Mouse (Mus musculus) urinary bladder, postnatal 36 days (tissue): Measurements from ENCODE around the gene Foxe3.

Source experiments
- DNase-seq, 2 experiments: peaks; one replicate each; pipeline ENCODE4 v3.0.0; 2022; ENCODE audit warnings: low spot score in 2 of 2, mixed read lengths in 1 of 2

The Foxe3 gene

DNA sequence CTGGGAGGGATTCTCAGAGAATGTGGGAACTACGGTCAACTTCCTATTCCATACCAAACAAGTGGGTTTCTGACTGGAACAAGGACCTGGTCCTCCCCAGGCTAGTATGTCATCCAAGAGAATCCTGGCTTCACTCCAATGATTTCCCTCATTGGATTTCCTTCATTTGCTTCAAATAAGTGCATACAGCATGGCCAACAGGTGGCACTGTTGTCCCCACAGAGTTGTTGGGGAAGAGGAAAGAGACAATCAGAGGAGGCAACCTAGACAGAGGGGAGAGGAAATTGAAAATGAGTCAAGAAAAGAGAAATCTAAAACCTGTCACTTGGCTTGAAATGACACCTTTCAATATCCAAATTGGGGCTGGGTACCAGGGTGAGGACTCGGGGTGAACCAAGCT, 8.7 kb downstream of the Foxe3 start:
- peak in 1 of 2 experiments; percentile 35 for DNase-seq

DNA sequence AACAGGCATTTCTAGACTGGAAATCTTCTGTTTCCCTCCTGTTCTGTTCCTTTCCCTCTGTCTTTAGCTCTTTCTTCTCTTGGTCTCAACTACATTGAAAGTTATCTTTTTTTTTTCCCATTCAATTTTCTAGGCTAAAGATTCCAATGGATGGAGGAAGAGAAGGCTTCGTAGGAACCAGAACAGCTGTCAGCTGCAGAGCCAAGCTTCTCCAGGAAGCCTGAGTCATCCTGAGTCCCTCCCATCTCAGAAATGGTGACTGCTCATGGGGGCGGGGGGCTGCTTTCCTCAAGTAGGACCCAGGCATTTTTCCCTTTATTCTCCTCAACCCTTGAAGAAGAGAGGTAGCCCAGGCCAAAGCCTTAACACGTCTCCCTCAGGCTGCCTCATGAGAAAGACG, 9.8 kb downstream of the Foxe3 start:
- DNase-seq: no peak

DNA sequence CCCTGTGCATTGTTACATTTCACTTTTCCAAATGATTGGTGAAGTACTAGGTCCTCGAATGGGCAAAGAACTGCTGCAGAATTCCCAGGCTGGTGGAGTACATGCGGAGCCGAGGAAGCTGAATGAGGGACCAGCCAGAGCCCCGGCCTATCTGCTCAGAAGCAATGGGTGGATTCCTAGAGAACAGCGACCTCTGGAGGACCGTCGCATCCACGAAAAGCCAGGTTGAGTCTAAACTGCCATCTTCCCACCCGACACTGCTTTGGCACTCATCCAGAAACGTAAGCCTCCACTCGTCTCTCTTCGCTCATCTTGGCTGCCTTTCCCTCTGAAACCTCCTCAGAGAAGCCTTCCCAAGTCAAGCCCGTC, 12.2 kb downstream of the Foxe3 start:
- peak in 1 of 2 experiments; percentile 49 for DNase-seq

DNA sequence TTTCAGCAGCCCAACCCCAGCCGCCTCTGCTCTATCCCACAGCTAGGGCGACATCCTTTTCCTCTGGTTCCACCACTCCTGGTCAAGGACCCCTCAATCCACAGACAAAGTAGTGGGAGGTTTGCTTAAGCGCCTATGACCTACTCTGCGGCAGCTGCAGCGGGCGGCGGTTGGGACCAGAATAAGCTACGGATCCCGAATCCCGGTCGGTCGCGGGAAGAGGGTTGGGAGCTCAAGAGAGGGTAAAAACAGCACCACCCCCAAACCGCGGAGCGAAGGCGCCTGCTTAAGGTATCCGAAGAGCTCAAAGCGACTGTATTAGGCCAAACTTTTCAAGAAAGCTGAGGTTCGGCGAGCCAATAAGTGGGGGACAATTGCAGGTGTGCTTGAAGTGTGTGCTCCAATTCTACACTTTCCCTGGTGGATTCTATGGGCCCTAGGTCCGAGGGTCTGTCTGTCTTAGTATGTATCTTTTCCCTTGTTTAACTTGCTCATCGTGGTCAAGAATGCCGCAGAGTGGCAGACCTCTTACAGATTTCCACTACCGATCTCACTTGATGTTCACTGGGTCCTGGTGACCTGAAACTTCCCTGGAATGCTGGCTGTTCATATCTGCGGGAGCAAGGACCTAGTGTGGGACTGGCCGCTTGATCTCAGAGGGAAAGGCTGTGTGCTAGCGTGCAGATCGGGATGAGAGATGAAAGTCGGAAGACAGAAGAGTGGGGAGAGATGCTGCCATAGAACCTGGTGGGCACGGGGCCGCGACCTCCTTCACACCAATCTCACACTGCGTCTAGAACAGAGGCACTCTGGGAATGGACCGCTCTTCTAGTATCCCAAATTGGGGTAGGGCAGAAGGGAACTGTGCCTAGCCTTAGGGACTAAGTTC, 12.9 kb downstream of the Foxe3 start:
- no peak for DNase-seq

DNA sequence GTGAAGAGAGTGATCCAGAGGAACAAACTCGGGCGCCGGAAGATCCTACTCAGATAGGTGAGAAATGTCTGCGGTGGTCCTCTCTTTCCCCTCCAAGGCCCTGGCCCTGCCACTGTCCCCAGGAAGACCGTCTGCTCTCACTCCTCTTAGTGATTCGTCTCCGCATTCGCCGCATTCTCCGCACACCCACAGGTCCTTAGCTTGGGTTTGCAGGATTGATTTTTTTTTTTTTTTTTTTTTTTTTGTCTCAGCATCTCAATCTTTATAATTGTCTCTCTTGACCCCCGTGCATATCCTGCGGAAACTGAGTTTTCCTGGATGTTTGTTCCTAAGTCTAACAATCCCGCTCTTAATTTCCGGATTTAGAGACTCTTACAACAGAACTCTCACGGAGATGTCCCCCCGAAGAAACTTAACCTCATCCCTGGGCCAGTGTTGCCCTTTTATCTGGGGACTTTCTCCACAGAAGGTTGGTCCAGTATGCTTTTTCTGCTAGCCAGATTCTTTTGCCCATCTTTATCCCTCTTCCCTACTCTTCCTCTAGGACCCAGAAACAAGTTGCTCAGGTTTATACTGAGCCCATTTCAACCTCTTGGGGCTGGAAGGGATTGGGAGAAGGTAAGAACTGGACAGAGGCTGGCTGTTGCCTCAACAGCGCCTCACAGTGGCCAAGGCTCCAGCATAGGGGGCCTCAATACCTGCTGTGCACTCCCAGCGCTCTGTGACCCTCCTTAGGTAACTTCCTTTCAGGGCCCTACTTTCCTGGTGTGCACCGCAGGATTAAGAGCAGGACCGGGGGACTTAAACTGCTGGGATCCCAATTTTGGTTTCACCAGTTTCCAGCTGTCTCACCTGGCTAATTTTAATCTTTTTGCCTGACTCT, 16.0 kb downstream of the Foxe3 start:
- DNase-seq: no peak

DNA sequence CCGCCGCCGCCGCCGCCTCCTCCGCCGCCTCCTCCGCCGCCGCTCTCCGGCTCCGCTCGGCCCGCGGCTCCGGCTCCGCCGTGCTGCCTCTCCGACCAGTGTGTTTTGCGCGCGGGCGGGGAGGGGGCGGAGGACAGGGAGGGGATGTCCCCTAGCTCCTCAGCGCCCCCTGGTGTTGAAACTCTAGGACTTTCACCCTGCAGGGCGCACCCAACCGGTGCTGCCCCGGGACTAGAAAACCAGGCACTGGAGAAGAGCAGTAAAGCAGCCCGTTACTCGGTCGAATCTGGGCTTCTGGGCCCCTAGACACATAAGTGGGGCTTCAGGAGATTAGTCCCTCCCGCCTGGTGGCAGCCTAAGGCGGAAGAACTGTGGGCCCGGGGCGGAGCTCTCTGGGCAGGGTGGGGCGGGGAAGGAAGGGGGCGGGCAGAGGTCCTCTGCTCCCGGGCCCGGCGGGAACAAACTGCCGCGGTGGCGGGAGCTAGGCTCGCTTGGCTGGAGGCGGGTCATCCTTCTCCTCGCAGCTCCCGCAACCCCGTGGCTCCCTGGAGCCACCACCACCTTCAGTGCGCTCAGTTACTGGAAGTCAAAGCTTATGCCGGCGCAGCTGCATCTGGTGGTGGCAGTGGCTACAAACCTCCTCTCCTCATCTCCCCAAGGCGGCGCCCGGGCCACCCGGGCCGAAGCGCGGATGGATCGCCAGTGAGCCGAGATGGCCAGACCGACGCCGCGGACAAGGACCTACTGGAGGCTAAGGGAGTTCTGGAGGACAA, 16.8 kb downstream of the Foxe3 start, which contains the start of gene Foxd2:
Gene Foxd2 (minus strand): TSS at position 45 of the 773 bp plus-strand sequence.
- DNase-seq: peak; percentile 86 to 89

DNA sequence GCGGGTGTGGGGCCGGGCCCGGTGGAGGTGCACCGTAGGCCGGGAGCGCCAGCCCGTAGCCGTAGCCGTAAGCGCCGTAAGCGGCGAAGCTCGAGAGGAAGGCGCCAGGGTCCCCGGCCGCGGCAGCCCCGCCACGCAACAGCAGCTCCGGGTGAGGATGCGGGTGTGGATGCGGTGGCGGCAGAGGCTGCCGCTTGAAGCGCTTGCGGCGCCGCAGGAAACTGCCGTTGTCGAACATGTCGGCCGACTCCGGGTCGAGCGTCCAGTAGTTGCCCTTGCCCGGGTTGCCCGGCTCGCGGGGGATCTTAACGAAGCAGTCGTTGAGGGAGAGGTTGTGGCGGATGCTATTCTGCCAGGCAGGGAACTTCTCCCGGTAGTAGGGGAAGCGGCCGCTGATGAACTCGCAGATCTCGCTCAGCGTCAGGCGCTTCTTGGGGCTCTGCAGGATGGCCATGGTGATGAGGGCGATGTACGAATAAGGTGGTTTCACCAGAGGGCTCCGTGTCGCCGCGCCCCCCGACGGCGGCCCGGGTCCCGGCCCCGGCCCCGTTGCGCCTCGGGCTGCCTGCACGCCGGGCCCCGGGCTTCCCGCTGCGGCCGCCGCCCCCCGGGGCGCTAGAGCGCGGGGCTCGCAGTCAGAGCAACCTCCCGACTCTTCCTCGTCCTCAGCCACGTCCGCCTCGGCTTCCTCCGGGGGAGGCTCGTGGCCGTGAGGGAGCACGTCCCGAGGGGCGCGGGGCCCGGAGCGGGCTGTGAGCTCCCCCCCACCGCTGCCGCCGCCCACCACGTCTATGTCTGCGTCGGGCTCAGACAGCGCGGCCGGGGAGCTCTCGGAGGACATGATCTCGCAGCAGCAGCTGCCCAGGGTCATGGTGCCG, 17.6 kb downstream of the Foxe3 start:
- DNase-seq: no peak

DNA sequence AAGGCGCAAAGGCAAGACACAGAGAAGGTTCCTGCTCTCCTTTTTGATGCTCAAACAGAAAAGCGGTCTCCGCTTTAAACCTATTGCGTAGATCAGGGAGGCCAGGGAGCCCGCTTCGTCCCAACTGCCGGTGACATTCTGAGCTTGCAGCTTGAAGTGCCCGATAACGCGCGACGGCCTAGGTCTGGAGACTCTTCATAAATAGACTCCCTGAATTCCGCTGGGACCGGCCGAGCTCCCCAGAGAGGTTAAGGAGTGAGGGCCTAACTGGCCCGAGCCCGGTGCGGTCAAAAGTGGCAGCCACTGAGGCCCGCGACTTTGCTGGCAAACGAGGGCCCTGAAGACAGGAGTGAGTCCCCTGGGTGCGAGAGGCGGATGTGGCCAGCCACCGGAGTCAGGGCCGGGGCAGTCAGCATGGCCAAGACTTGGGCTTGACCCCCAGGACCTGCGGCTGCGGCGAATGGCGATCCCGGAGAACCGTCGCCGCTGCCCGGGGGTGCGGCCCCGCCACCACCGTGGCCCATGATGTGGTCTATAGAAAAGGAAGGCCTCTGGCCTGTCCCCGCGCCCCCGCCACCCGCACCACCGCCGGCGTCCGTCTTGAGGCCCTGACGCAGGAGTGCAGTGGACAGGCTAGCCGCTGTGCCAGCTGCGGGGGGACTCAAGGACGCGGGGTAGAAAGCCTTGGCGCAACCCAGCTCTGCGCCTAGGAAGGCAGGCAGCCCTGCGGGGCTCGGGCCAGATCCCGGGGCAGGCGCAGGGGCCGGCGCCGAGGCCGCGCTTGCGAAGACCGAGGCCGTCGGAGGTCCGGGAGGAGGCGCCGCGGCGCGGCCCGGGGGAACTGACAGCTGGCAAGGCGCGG, 18.5 kb downstream of the Foxe3 start:
- DNase-seq: no peak

DNA sequence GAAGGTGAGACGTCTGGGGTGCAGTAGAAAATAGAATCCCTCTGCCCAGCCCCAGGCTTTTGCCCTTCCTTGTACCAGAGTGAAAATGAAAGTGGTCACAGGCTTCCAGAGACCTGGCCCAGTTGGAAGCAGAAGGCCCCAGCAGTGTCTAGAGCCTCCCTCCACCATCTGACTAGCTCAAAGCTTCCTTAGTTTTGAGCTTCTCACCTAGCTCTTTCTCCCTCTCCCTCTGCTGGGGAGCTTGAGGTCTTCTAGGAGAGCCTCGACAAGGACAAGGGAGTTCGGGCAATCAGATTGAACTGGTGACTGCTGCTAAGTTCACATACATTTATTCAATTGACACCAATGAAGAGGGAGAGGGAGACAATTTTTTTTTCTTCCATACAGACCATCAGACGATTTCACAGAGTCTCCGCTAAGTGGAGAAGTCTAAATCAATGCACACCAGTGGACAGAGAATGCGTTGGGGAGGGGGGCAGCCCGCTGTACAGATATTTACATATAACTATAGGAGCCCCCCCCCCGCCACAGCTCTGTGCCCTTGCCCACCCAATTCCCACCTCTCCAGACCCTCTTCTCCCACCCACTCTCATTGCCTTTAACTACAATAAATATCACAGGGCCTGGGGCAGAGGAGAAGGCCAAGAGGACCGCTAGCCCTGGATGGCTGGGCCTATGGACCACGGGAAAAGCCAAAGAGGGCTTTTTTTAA, 19.7 kb downstream of the Foxe3 start:
- DNase-seq: no peak

DNA sequence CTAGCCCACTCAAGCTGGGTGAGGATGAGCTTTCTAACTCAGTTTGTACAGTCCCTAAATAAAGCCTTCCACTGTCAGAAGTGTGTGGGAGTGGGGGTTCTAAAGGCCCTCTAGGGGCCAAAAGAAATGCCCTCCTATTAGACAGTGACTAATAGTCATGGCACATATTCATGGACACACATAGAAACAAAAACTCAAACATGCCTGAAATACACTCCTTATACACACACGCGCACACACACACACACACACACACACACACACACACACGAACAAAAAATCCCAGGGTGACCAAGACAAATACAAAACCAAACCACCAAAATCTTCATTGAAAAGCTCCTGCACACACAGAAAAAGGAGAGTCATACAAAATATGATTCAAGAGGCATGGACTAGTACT, 20.3 kb downstream of the Foxe3 start:
- no peak for DNase-seq

DNA sequence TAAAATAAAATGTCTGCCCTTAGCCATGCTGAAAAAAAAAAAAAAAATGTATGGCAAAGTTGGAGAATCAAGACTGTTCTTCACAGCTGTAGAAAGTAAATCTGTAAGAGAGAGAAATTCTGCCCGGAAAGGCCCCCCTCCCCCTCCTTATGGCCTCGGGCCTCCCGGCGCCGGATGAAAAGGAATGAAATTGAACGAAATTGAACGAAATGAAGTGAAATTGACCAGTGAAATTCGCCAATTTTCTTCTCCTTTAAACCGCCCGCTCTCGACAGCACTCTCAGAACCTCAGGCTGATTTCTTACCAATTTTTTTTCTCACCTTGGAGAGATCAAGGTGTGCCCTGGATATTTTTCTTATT, 22.4 kb downstream of the Foxe3 start:
- no peak for DNase-seq

DNA sequence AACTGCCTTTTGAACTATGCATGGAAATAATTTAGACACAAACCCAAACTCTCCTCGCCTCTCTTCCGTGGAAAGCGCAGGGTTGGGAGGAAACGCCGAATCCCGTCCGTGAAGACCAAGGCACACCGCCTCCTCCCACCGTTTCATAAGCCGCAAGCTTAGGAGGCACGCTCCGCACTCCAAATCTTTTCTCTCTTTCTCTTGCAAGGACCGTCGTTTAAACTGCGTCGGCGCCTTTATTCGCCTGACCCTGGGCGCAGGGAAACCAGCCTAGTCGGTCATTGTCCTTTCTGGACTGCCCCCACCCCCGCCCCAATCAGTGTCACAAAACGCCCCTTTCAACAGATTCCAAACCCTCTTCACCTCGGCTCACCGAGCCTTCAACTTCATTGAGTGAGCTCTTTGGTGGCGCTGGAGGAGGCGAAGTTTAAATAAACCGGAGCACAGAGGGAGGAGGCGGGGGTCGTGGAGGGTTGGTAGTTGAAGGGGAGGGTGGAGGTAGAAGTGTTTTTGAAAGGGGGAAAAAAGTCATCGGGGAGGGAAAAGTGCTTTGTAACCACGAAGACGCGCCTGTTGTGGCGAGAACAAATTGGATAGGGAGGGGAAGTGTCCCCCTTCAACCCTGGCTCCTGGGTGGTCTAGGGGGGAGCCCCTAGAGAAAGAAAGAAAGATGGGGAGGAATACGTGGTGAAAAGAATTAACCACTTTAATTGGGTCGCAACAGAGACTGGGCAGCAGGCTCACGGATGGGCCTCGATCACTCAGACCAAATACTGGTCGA, 23.0 kb downstream of the Foxe3 start:
- DNase-seq: no peak

DNA sequence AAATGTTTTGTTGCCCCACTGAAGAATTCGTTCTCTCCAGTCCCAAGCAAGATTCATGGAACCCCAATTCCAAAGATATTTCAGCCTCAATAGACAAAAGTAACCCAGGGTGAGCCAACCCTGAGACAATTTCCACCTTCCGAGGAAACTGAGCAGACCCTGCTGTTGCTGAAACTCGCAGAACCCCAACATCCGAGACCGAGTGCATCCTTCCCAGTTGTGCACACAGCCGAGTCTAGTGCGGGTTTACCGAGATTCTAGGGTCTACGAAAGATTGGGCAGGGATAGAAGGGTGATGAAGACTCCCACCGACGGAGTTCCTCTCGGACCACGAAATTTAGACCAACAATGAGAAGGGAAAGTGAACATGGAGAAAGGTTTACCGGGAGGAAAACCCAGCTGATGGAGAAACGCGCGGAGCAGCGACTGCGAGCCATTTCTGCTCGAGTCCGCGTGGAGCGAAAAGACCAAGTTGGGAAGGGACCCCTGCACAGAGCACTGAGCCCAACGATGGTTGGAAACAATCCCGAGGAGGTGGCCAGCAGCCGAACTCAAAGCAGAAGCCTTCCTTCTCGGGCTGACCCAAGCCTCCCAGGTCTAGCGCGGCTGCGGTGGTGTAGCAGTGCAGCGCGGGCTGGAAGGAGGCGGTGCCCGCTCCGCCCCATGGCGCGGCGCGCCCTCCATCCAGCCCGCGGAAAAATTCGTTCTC, 24.0 kb downstream of the Foxe3 start:
- no peak for DNase-seq

DNA sequence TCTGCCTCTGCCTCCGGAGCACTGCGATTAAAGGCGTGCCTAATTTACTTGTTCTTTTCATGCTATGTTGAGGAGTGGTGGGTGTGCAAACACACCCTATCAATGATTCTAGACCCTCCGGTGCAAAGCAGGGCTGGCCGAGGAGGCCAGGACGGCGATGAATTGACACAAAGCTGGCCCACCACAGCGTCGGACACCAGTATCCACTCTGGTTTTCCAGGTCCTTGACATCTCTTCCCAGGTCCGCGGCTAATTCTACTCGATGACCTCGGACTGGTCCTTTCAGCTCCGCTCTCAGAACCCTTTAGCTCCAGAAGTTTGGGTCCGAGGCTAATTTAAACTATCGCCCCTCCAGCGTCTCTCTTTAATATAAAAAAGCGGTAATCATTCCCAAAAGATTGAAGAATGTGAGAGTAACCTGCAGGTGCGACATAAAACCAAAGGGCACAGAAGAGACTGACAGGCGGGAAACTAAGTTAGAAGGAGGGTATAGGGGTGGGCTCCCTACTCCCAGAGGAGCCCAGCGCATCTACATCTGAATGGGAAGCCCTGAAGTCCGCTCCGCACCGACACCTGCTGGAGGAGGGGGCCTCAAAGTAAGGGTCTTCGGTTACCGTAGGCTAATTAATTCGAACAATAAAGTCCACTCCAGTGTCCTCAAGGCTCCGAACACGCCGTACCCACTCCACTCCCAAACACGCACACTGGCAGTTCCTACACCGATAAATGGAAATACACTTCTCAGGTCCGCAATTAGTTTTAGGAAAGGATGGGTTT, 24.8 kb downstream of the Foxe3 start:
- no peak for DNase-seq

DNA sequence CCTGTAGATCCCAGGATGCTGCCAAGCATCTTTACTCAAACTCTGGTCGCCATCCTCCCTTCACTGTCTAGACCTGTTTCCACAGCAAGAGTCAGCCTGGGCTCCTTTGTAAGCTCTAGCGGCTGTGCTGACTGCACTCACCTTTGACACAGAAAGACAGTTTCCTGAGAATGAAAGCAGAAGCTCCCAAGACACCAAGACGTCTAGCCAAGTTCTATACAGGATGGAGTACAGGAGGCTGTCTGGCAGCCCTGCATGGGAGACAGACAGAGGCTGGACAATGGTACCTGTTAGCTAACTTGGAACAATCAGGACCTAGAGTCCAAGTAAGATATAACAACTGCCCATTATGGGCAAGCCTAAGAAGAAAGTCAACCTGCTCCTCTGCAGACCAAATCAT, 25.9 kb downstream of the Foxe3 start:
- no peak for DNase-seq

DNA sequence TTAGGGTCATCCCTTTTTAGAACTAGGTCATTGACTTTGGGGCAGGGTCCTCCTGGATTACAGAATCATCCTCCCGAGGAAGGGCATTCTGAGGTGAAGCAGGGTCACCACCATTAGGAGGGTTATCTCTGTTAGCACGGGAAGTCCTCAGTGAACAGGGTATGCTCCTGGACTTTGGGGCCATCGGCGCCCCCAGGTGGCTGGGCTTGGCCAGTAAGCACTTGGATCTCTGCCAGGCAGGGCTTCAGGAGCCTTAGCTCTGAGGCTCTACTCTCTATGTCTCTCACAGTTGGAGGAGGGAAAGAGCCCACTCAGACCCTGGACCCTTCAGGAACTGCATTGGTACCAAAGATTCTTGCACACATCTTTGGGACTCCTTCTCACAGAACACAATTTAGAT, 28.0 kb downstream of the Foxe3 start:
- peak; percentile 28 to 46 for DNase-seq

DNA sequence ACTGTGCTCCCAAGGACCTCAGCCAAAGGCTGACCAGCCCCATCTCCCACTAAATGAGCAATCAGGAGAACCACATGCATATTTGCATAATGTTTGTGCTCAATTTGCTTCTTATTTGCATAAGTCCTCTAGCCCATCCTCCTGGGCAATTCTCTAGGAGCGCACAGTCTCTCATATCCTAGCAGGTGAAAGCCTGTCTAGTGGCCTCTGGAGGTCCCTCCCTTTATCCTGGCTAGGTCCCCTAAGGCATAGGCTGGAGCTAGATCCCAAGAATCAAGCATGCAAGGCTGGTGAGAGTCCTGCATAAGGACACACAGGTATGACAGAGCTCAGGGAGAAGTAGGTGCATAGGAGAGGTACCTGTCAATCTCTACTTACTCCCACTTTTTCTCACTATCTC, 43.6 kb downstream of the Foxe3 start:
- DNase-seq: no peak
